Mouse (Mus musculus) mature B cell (primary cell): ENCODE measurements around the gene 1700057G04Rik.
"Not testable (repeated sequence)": the region's sequence is repeated elsewhere in the genome, so short reads cannot be mapped to it uniquely, and the experiment has no call there.

Experiments
- in situ Hi-C: fragments of 300-500 bp; cut with MboI; formaldehyde crosslinking; loops from 2 replicates; pipeline ENCODE4 v1.14.3; 2019

1700057G04Rik gene

DNA sequence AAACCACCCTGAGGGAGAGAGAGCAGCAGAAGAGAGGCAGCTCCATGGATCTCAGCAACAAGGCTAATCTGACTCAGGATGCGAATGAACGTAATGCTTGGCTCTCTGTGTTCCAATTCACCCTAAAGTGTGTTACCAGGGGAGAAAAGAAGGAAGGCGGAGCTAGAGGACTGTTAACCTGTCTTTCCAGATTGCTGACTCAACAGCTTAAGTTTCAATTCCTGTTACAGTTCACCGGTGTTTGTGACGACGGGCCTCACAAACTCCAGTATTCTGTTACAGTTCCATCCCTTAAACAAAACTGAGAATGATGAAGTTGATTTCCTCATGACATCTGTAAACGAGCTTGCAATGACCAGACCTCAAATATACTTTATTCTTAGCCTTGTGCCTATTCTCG, 4.1 kb upstream of the 1700057G04Rik start:
- in situ Hi-C loops = no loop called here

DNA sequence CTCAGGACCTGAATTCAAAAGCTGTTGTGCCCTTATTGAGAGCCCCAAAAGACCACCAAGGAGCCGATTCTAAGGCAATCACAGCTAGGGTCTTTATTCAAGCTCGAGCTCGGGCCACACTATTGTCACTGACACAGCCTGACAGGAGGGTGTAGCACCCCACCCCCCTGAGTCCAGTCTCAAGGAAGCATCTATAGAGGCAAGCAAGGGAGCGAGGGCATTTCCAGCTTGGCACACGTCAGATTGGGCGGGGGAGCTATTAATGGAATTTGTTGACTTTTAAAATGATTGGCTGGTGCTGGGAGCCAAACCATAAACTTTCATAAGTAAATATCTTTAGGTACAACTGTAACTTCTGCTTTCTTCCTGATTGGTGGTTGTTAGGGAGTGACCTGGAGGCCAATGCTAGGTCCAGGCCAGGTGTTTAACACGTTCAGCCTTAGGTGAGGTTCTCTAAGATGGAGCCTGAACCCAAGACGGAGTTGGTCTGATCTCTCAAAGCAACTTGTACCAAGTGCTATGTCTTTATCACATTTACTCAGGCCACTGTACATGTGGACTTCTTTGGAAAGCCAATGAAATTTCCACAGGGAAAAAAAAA, 3.5 kb upstream of the 1700057G04Rik start:
- in situ Hi-C loops = no loop called here

- in situ Hi-C loops = no loop called here
Observed at GRCm38 (mm10) chr9:92316791-92317190, 7.6 kb downstream of the 1700057G04Rik start.

- in situ Hi-C loops = not testable (repeated sequence)
Observed at GRCm38 (mm10) chr9:92325936-92326335, 16.8 kb downstream of the 1700057G04Rik start.

GRCm38 (mm10) chr9:92326813-92327212, 17.6 kb downstream of the 1700057G04Rik start:
- in situ Hi-C loops = no loop called here

DNA sequence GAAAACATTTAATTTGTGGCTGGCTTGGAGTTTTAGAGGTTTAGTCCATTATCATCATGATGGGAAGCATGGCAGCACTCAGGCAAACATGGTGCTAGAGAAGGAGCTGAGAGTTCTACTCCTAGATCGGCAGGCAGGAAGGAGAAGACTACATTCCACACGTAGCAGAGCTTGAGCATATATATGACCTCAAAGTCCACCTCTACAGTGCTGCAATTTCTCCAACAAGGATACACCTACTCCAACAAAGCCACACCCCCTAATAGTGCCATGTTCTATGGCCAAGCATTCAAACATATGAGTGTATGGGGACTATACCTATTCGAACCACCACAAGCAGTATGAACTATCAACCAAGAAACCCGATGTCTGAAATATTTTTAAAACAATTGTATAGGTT, 22.2 kb downstream of the 1700057G04Rik start:
- in situ Hi-C loops = no loop called here

DNA sequence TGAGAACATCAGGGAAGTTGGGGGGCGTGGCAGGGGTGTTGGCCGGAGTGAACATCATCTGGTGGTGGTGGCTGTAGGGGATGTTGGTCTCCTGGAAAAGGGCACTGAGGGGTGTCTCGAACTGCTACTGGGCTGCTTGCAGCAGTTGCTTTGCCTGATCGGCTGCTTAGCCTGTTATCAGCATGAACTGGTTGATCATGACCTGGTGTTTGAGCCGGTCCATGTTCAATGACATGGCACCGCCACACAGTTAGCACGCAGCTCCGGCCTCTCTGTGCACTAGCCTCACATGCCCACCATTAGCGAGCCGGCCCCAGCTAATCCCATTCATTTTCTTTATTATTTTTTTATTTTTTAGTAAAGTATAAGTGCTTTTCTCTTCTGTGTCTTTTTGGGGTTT, 25.7 kb downstream of the 1700057G04Rik start:
- in situ Hi-C loops = no loop called here

- in situ Hi-C loops = no loop called here
Observed at GRCm38 (mm10) chr9:92335277-92335818, 26.2 kb downstream of the 1700057G04Rik start.

DNA sequence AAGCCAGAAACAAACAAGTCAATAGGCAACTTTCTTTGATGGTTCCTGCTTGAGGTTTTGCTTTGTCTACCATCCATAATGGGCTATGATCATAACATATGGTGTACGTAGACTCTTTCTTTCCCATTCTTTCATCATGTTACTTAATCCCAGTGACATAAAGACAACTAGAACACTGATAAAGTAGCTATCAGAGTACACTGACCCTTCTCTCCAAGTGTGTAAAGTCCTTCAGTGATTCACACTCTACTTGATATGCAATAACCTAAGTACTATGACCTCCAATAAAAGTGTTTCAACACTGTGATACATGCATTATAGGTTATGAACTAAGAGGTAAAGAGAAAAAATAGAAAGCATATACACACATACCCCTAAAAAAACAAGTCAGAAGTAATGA, 27.9 kb downstream of the 1700057G04Rik start:
- in situ Hi-C loops = no loop called here

DNA sequence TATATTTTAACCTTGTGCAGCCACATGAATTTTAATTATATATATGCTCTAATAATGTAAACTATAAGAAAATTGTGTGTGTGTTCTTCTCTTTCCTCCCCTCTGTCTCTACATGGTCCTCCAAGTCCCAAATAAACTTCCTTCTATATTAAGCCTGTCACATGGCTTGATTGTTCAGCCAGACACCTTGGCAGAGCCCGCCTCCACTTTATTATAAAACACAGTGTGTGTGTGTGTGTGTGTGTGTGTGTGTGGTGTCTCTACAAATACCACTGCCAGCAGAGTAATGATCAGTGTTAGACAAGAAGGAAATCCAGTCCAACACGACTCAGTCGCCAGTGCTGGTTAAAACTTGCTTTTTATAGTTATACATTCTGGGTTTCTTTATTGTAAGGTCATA, 28.5 kb downstream of the 1700057G04Rik start:
- in situ Hi-C loops = no loop called here

GRCm38 (mm10) chr9:92338954-92339353, 29.8 kb downstream of the 1700057G04Rik start:
- in situ Hi-C loops = no loop called here

- in situ Hi-C loops = no loop called here
Observed at GRCm38 (mm10) chr9:92351924-92352323, 42.7 kb downstream of the 1700057G04Rik start.

- in situ Hi-C loops = no loop called here
Observed at GRCm38 (mm10) chr9:92353306-92353705, 44.1 kb downstream of the 1700057G04Rik start.

DNA sequence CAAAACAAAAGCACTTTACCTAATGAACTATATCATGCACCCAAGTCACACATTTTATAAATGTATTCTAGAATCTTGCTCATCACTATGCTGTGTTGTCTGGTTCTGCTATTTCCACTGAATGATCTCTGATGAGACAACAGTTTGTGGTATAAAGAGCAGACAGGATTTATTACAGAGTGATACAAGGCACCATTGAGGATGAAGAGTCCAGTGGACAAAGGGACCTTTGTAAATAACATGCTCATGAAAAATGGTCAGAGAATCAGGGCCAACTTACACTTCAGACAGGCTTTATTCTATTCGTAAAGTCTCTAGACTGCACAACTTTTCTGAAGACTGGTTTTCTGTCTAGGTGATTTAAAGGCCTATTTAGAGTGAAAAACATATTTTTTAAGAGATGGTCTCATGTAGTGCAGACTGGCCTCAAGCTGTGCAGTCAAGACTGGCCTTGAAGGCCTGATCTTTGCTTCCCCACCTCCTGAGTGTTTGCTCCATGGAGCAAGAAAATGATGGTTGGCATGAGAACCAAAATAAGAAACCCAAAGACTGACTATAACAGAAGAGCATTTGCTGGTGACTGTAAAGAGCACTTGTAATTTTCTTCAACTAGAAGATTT, 51.6 kb downstream of the 1700057G04Rik start:
- in situ Hi-C loops = no loop called here

DNA sequence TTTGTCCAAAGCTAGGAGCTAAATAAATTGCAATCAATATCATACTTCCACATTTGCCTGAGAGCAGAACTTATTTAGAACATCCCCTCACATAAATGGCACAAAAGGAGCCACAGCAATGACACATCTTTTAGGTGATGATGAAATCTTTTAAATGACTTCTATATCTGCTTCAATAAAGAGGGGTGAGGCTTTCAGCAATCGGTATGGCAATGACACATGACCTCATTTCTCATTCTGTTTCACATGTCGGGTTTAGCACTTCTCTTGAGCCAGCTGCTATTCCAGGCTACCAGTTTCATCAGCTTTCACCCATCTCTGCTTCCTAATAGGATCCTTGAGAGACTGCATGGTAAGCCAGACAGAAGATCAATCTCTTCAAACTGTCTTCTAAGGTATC, 54.3 kb downstream of the 1700057G04Rik start:
- in situ Hi-C loops = no loop called here

DNA sequence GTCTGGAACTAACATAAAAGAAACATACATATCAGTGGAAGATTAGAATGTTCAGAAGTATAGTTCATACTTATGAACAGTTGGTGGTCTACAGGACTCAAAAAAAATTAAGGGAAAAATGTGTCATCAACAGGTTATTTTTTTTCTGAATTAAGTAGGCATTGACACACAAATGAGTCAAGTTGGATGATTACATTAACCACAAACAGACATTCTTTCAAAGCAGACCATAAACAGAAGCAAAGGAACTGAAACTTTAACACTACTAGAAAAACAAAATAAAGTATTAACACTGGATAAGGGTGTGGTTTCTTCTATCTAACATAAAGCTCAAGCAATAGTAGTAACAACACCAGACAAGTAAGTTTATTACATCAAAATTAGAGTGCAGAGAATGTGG, 59.7 kb downstream of the 1700057G04Rik start:
- in situ Hi-C loops = no loop called here

GRCm38 (mm10) chr9:92373896-92374295, 64.7 kb downstream of the 1700057G04Rik start:
- in situ Hi-C loops = no loop called here

GRCm38 (mm10) chr9:92374705-92375199, 65.6 kb downstream of the 1700057G04Rik start:
- in situ Hi-C loops = no loop called here

GRCm38 (mm10) chr9:92375378-92375777, 66.2 kb downstream of the 1700057G04Rik start:
- in situ Hi-C loops = no loop called here

DNA sequence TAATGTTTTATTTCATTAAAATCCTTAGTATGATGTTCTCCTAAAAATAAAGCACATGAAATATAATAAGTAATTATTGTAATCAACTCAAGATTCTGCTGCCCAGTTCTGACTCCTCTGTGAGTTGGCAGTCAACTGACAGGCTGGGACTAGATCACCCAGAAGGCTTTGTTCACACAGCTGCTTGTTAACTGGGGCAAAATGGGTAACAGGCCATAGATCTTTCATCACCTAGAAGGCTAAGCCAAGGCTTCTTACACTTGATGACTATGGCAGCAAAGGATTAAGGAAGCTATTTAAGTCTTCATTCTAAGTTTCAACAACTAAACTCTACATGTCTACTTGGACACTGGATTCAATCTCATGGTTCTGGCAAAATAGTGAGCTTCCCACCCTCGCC, 68.8 kb downstream of the 1700057G04Rik start:
- in situ Hi-C loops = no loop called here

GRCm38 (mm10) chr9:92379240-92379639, 70.1 kb downstream of the 1700057G04Rik start:
- in situ Hi-C loops = no loop called here

GRCm38 (mm10) chr9:92383415-92383814, 74.2 kb downstream of the 1700057G04Rik start:
- in situ Hi-C loops = no loop called here

- in situ Hi-C loops = no loop called here
Observed at GRCm38 (mm10) chr9:92384401-92384800, 75.2 kb downstream of the 1700057G04Rik start.
